Mouse (Mus musculus) spleen, adult 2 months (tissue): ENCODE data around the gene Hnrnpa3.

Experiments used
- CTCF ChIP-seq: fragments of 200-500 bp; IDR thresholded peaks from 2 replicates; pipeline ENCODE4 v1.5.1; 2011; ENCODE audit warnings: mild to moderate bottlenecking, inconsistent platforms; ENCODE audit not compliant: insufficient read depth, insufficient read length, insufficient replicate concordance; ENCODE audit errors: extremely low read depth
- POLR2A ChIP-seq: fragments of 200-500 bp; IDR thresholded peaks from 2 replicates; pipeline ENCODE4 v1.6.1; 2011; ENCODE audit warnings: low read depth, low read length, inconsistent platforms

- TF ChIP-seq POLR2A (no peak), CTCF (no peak)
Observed at GRCm38 (mm10) chr2:75621873-75622654, 37.0 kb upstream of the Hnrnpa3 start.
